Mouse (Mus musculus): ENCODE results near the gene Tmem41a.

The Tmem41a gene

DNA sequence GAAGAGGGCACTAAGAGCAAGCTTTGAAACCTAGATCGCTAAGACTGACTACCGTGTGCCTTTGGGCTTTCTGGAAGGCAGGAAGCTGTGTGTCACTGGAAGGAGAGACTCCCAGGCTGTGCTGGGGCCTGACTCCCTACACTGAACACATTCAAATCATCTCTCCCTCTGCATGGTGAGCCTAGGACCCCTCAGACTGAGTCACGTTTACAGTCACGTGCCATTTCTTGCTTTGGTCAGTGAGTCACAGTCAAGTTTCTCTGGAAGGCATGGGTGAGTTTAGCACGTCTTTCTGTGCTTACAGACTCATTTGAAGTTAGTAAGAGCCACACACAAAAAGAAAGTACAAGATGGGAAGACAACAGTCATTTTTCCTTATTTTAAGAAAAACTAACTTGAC lies 46.1 kb downstream of the Tmem41a start:
- DNase-seq (ENCODE audit: low read depth): no peak

DNA sequence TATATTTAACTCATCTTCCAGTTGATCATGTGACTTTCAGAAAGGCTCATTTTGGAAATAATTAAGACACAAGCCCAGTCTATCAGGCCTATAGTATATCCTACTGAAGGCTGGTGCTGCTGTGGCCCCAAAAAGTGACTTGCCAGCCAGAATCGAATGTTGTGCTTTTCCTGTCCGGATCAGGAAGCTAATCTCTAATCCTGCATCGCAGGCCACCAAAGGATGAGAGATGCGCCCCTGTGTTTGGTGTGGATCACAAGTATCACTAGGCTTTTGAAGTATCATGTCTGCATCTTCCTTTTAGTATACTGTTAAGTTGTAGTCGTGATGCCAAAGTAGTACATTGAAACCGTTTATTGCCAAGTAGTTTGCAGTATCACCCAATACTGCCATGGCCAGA lies 53.5 kb downstream of the Tmem41a start:
- no peak for DNase-seq (ENCODE audit: low read depth)

DNA sequence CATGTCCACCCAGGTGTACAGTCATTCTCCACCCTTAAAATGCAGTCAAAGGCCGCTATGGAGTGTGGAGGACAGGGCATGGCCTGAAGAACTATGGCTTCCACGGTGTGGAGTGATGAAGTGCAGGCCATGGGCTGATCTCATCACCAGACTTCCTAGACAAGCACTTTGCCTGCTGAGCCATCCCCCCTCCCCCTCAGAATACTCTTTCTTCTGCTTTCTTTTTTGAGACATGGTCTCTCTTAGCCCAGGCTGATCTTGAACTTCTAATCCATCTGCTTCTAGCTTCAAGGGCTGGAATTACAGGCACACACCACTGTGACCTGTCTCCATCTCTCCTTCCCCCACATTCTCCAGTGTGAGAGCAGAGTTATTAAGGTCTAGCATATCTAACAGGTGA lies 59.8 kb downstream of the Tmem41a start:
- DNase-seq (ENCODE audit: low read depth): no peak

All from naive thymus-derived CD4-positive, alpha-beta T cell, adult 2 months (primary cell).